Mouse (Mus musculus): ENCODE data around the gene Crot. TPM values are rescaled to one million over a fixed set of nuclear protein-coding genes. Genes with fewer than 3 reads are reported as not detected.
"Not testable (repeated sequence)": the region's sequence is repeated elsewhere in the genome, so short reads cannot be mapped to it uniquely, and the experiment has no call there.

Gene Crot
- polyA plus RNA-seq, 1 experiment from 2014 or later, result 19.6 TPM

DNA sequence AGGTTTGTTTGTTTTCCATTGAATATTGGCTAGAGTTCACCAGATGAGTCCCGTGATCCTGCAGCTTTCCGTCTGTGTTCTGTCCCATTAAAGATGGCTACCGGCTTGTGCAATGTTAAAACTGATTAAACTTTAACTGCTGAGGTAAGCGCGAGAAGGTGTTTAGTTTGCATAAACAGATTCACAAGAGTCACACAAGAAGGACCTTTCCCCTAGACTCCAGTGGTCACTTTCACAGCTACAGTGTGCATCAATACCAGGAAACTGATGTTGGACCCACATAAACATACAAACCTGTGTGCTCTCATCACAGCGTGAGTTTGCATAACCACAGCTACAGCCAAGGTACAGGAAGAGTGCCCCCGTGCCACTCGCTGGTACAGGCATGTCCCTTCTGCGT, 37.4 kb upstream of the Crot start:
- H3K9ac ChIP-seq (replicated peaks; ENCODE audit: low read depth, low read length), result no peak overlapping the region
- no peaks in the 10 kb centered on the region for H3K4me1 ChIP-seq (replicated peaks; ENCODE audit: control insufficient read depth, insufficient read depth, low read length)
- H3K27ac ChIP-seq (ENCODE audit: low read length), result no peak overlapping the region
- H3K36me3 ChIP-seq (ENCODE audit: control insufficient read depth, insufficient read depth), result no peaks in the 10 kb centered on the region
- H3K4me2 ChIP-seq (ENCODE audit: low read length), result no peak overlapping the region
- H3K9me3 ChIP-seq (ENCODE audit: control insufficient read depth, low read length), result no peaks in the 10 kb centered on the region
- H3K27me3 ChIP-seq (replicated peaks; ENCODE audit: control insufficient read depth, insufficient read depth, low read length), result no peaks in the 10 kb centered on the region
- 95% methylated on average over 9 of the region's 9 CpGs for WGBS
- ATAC-seq, result no peak
- no peak overlapping the region for H3K4me3 ChIP-seq (replicated peaks; ENCODE audit: low read length)

DNA sequence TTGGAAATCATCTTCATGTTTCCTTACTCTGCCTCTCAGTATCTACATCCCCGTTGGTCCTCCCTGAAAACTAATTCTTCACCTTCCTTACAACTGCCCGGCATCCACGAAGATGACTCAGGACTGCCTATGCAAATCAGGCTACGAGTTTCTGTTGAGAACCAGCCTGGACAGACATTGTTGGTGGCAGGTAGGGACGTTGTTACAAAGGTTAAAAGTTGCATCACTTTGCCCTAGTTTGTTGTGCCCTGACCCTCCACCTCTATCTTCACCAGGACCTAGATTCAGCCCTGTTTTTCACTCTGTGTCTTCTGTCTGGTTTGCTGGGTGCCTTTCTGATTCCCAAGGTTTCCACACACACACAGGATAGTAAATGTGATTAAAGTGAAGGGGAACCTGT, 36.7 kb upstream of the Crot start:
- Histone ChIP-seq H3K27ac (ENCODE audit: low read length) (no peak overlapping the region), H3K9ac (replicated peaks; ENCODE audit: low read depth, low read length) (no peak overlapping the region), H3K36me3 (ENCODE audit: control insufficient read depth, insufficient read depth) (no peaks in the 10 kb centered on the region), H3K9me3 (ENCODE audit: control insufficient read depth, low read length) (no peaks in the 10 kb centered on the region), H3K4me2 (ENCODE audit: low read length) (no peak overlapping the region), H3K4me1 (replicated peaks; ENCODE audit: control insufficient read depth, insufficient read depth, low read length) (no peaks in the 10 kb centered on the region), H3K27me3 (replicated peaks; ENCODE audit: control insufficient read depth, insufficient read depth, low read length) (no peaks in the 10 kb centered on the region), H3K4me3 (replicated peaks; ENCODE audit: low read length) (no peak overlapping the region)
- 90% methylated on average over 5 of the region's 5 CpGs for WGBS
- ATAC-seq, result no peak

DNA sequence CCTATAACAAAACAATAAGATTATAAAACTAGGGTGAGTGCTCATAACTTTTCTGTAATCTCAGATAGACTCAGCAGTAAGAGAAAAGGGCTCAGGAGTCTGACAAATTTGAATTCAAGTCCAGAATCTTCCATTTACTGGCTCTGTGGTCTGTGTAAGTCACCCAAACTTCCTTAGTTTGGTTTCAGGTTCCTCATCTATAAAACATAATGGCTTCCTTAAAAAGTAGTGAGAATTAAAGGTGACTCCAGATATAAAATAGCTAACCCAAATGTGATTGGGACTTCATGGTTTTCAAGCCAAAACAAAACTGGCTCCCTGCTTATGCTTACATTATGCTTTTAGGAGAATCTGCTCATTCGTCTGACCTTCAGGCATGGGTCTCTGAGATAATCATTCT, 35.5 kb upstream of the Crot start:
- Histone ChIP-seq H3K4me1 (replicated peaks; ENCODE audit: control insufficient read depth, insufficient read depth, low read length) (no peaks in the 10 kb centered on the region), H3K27me3 (replicated peaks; ENCODE audit: control insufficient read depth, insufficient read depth, low read length) (no peaks in the 10 kb centered on the region), H3K9ac (replicated peaks; ENCODE audit: low read depth, low read length) (no peak overlapping the region), H3K4me3 (replicated peaks; ENCODE audit: low read length) (no peak overlapping the region), H3K9me3 (ENCODE audit: control insufficient read depth, low read length) (no peaks in the 10 kb centered on the region), H3K36me3 (ENCODE audit: control insufficient read depth, insufficient read depth) (no peaks in the 10 kb centered on the region), H3K4me2 (ENCODE audit: low read length) (no peak overlapping the region), H3K27ac (ENCODE audit: low read length) (no peak overlapping the region)
- no peak for ATAC-seq
- WGBS, result 87% methylated on average over 1 of the region's 1 CpGs

DNA sequence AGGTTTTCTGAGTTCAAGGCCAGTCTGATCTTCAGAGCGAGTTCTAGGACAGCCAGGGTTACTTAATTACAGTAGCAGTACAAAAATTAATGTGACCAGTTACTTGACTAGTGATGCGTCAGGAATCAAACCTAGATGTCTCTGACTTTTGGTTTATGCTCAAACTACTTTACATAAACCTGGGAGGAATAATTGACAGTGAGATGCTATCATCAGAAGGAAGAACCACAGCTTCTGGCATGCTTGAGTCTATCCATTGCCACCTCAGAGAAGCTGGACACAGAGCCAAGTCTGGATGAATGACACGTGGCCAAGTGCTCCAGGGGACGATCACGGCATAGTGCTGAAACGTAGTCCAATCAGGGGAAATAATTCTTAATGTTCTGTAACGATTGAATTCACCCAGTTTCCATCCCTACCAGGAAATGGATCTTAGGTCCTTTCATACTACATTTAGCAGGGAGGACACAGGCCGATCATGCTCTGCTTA, 35.0 kb upstream of the Crot start:
- no peak overlapping the region for H3K27ac ChIP-seq (ENCODE audit: low read length)
- H3K4me1 ChIP-seq (replicated peaks; ENCODE audit: control insufficient read depth, insufficient read depth, low read length), result no peaks in the 10 kb centered on the region
- no peaks in the 10 kb centered on the region for H3K9me3 ChIP-seq (ENCODE audit: control insufficient read depth, low read length)
- WGBS, result 81% methylated on average over 8 of the region's 8 CpGs
- H3K4me2 ChIP-seq (ENCODE audit: low read length), result no peak overlapping the region
- H3K36me3 ChIP-seq (ENCODE audit: control insufficient read depth, insufficient read depth), result no peaks in the 10 kb centered on the region
- no peak overlapping the region for H3K4me3 ChIP-seq (replicated peaks; ENCODE audit: low read length)
- no peak for ATAC-seq
- no peak overlapping the region for H3K9ac ChIP-seq (replicated peaks; ENCODE audit: low read depth, low read length)
- no peaks in the 10 kb centered on the region for H3K27me3 ChIP-seq (replicated peaks; ENCODE audit: control insufficient read depth, insufficient read depth, low read length)

DNA sequence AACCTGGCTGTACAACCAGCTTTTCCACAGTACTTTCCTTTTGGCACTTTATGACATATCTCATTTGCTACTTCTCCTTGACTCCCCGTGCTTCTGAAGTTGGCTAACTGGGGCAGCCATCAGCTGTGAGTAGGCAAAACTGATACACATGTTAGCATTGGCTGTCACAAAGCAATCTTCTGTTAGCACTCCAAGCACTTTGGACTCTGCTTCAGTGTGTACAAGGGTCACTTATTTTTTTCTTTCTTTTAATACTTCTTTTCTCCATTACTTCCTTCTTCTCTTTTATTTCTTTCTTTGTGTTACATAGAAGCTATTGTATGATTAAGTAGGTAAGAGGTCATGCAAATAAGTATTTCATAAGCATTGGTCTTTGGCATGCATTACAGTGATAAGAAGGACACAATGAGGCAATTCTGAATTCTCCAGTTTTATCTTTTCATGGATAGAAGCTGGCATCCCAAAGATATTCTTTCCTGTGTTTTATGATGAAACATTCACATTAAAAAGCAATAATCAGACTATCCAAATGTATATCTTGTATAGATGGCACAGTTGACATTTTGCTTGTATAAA, 31.2 kb upstream of the Crot start:
- no peak for ATAC-seq
- 68% methylated on average over 1 of the region's 1 CpGs for WGBS
- Histone ChIP-seq H3K9ac (replicated peaks; ENCODE audit: low read depth, low read length) (no peak overlapping the region), H3K9me3 (ENCODE audit: control insufficient read depth, low read length) (no peaks in the 10 kb centered on the region), H3K4me1 (replicated peaks; ENCODE audit: control insufficient read depth, insufficient read depth, low read length) (no peaks in the 10 kb centered on the region), H3K4me3 (replicated peaks; ENCODE audit: low read length) (no peak overlapping the region), H3K36me3 (ENCODE audit: control insufficient read depth, insufficient read depth) (no peaks in the 10 kb centered on the region), H3K27me3 (replicated peaks; ENCODE audit: control insufficient read depth, insufficient read depth, low read length) (no peaks in the 10 kb centered on the region), H3K4me2 (ENCODE audit: low read length) (no peak overlapping the region), H3K27ac (ENCODE audit: low read length) (no peak overlapping the region)

DNA sequence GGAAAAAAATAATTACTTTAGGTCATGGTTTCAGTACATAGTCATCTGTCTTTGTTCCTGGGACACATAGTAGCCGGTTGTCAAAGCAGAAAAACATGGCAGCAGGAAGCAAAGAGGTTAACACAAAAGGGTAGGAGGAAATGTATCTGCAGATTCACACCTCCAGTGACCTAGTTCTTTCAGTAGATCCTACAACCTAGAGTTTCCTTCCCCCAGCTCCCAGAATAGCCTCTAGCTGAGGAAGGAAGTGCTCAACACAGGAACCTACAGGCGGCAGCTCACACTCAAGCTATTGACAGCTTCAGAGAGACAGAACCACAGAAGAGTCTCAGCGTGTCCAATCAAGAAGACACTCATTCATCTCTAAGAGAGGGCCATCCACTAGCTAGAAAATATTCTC, 18.2 kb upstream of the Crot start:
- H3K27ac ChIP-seq (ENCODE audit: low read length), result no peak overlapping the region
- no peak overlapping the region for H3K9ac ChIP-seq (replicated peaks; ENCODE audit: low read depth, low read length)
- H3K4me1 ChIP-seq (replicated peaks; ENCODE audit: control insufficient read depth, insufficient read depth, low read length), result 0 out of 2 replicates have a peak, but pooled peaks cover 2% of the 10 kb centered on the region
- H3K4me3 ChIP-seq (replicated peaks; ENCODE audit: low read length), result no peak overlapping the region
- H3K36me3 ChIP-seq (ENCODE audit: control insufficient read depth, insufficient read depth), result no peaks in the 10 kb centered on the region
- no peaks in the 10 kb centered on the region for H3K9me3 ChIP-seq (ENCODE audit: control insufficient read depth, low read length)
- no peak for ATAC-seq
- 89% methylated on average over 3 of the region's 3 CpGs for WGBS
- H3K4me2 ChIP-seq (ENCODE audit: low read length), result no peak overlapping the region
- H3K27me3 ChIP-seq (replicated peaks; ENCODE audit: control insufficient read depth, insufficient read depth, low read length), result no peaks in the 10 kb centered on the region

DNA sequence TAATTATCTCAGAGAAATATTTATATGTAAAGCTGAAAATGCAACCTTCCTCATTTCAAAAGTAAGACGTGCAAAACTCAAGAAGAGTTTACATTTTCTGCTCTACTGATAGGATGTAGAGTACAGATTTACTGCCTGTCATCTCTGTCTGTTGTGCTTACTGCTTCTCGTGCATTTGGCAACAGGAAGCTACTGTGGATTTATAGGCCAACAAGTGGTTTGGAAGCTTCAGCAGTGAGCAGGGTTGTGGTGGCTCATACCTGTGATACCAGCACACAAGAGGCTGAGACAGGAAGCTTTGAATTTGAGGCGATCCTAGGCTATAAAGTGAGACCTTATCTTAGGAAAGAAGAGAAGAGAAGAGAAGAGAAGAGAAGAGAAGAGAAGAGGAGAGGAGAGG, 17.6 kb upstream of the Crot start:
- Histone ChIP-seq H3K27me3 (replicated peaks; ENCODE audit: control insufficient read depth, insufficient read depth, low read length) (no peaks in the 10 kb centered on the region), H3K27ac (ENCODE audit: low read length) (no peak overlapping the region), H3K9ac (replicated peaks; ENCODE audit: low read depth, low read length) (no peak overlapping the region), H3K9me3 (ENCODE audit: control insufficient read depth, low read length) (no peaks in the 10 kb centered on the region), H3K4me3 (replicated peaks; ENCODE audit: low read length) (no peak overlapping the region), H3K36me3 (ENCODE audit: control insufficient read depth, insufficient read depth) (no peaks in the 10 kb centered on the region), H3K4me1 (replicated peaks; ENCODE audit: control insufficient read depth, insufficient read depth, low read length) (0 out of 2 replicates have a peak, but pooled peaks cover 2% of the 10 kb centered on the region), H3K4me2 (ENCODE audit: low read length) (no peak overlapping the region)
- no peak for ATAC-seq
- WGBS, result 87% methylated on average over 3 of the region's 3 CpGs

DNA sequence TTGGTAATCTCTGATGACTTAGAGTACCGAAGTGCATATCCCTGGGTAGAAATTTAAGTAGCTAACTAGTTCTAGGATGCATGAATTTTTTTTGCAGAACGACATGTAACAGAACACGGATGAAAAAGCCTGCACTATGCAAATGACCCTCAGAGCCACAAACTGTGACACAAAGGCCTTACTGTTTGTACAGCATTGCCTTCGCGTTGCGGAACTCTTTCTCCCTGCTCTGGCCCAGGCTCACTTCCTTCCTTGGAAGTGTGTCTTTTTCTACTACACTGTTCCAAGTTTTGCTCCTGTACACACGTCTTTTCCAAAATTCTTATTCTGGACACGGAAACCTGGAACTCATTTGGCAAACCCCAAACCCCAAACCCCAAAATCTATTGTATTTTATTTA, 14.2 kb upstream of the Crot start:
- ATAC-seq, result peak; percentile 72; the same call in 1 of the 2 replicates
- H3K4me1 ChIP-seq (replicated peaks; ENCODE audit: control insufficient read depth, insufficient read depth, low read length), result 0 out of 2 replicates have a peak, but pooled peaks cover 2% of the 10 kb centered on the region
- H3K36me3 ChIP-seq (ENCODE audit: control insufficient read depth, insufficient read depth), result no peaks in the 10 kb centered on the region
- no peak overlapping the region for H3K27ac ChIP-seq (ENCODE audit: low read length)
- H3K9ac ChIP-seq (replicated peaks; ENCODE audit: low read depth, low read length), result no peak overlapping the region
- no peaks in the 10 kb centered on the region for H3K9me3 ChIP-seq (ENCODE audit: control insufficient read depth, low read length)
- H3K4me3 ChIP-seq (replicated peaks; ENCODE audit: low read length), result no peak overlapping the region
- H3K4me2 ChIP-seq (ENCODE audit: low read length), result no peak overlapping the region
- WGBS, result 44% methylated on average over 8 of the region's 8 CpGs
- H3K27me3 ChIP-seq (replicated peaks; ENCODE audit: control insufficient read depth, insufficient read depth, low read length), result no peaks in the 10 kb centered on the region

DNA sequence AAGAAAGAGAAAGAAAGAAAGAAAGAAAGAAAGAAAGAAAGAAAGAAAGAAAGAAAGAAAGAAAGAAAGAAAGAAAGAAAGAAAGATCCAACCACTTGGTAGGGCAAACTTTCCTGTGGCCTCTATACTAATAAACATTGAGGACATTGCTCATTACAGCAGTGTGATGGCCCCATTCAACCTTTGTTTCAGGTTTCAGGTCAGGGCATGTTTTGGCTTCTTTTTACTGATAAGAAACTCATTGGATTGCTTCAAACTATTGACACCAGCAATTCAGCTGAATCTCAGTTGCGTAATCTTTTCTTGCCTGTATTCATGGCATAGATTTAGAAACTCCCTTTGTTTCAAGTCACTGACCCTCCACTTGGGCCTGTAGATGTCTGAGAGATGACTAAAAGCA, 13.0 kb upstream of the Crot start:
- no peak for ATAC-seq
- no peaks in the 10 kb centered on the region for H3K36me3 ChIP-seq (ENCODE audit: control insufficient read depth, insufficient read depth)
- WGBS, result 94% methylated on average over 1 of the region's 1 CpGs
- no peak overlapping the region for H3K4me3 ChIP-seq (replicated peaks; ENCODE audit: low read length)
- H3K9ac ChIP-seq (replicated peaks; ENCODE audit: low read depth, low read length), result no peak overlapping the region
- no peaks in the 10 kb centered on the region for H3K27me3 ChIP-seq (replicated peaks; ENCODE audit: control insufficient read depth, insufficient read depth, low read length)
- H3K9me3 ChIP-seq (ENCODE audit: control insufficient read depth, low read length), result no peaks in the 10 kb centered on the region
- H3K4me2 ChIP-seq (ENCODE audit: low read length), result no peak overlapping the region
- no peak overlapping the region for H3K27ac ChIP-seq (ENCODE audit: low read length)
- 0 out of 2 replicates have a peak, but pooled peaks cover 2% of the 10 kb centered on the region for H3K4me1 ChIP-seq (replicated peaks; ENCODE audit: control insufficient read depth, insufficient read depth, low read length)

DNA sequence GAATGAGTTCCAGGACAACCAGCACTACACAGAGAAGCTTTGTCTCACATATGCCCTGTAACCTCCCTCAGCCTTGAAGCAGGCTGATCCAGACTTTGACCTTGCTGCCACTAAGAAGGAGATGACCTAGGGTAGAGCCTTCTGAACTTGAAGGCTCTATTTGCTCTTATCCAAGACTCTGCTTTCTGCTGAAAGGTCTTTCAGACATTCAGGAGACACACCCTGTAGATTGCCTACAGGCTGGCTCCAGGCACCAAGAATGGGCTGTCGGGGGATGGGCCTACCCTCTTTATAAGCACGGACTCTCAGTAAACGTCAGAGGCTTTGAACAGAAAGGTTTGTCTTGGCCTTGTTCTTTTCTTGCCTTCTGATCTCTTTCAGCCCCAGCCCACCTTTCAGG, 9.5 kb upstream of the Crot start:
- H3K9me3 ChIP-seq (ENCODE audit: control insufficient read depth, low read length); H3K4me2 ChIP-seq (ENCODE audit: low read length); H3K36me3 ChIP-seq (ENCODE audit: control insufficient read depth, insufficient read depth); H3K9ac ChIP-seq (replicated peaks; ENCODE audit: low read depth, low read length); ATAC-seq; H3K4me1 ChIP-seq (replicated peaks; ENCODE audit: control insufficient read depth, insufficient read depth, low read length); H3K27me3 ChIP-seq (replicated peaks; ENCODE audit: control insufficient read depth, insufficient read depth, low read length); H3K27ac ChIP-seq (ENCODE audit: low read length); H3K4me3 ChIP-seq (replicated peaks; ENCODE audit: low read length): not testable (repeated sequence)
- WGBS, result 52% methylated on average over 3 of the region's 3 CpGs
